Mouse (Mus musculus): ENCODE results near the gene Myh2. TPM values are rescaled to one million over a fixed set of nuclear protein-coding genes. Genes with fewer than 3 reads are reported as not detected.

Myh2 gene
- polyA plus RNA-seq, 1 experiment from 2014 or later, result 0.11 TPM

DNA sequence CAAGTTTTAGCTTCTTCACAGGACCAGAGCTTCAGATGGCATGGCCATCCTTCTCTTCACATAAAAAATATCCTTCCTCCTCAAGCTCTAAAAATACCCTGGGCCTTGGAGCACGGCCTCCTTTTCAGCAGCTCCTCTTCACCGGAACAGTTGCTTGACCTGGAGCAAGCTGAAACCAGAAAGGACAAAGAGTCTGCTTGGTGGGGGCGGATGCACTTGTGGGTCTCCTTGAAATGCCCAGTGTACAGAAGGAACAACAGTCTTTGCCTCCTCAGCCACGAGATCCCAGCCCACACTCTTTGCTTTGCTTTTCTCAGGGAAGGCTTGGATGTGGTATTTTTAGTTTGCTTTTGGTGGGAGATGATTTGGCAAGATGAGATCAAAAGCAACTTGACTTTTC lies 7.1 kb upstream of the Myh2 start:
- Histone ChIP-seq H3K4me3 (no peak overlapping the region), H3K36me3 (no peaks in the 10 kb centered on the region), H3K27ac (no peak overlapping the region), H3K4me2 (replicated peaks) (no peak overlapping the region), H3K9ac (no peak overlapping the region), H3K27me3 (no peaks in the 10 kb centered on the region), H3K9me3 (no peaks in the 10 kb centered on the region), H3K4me1 (no peaks in the 10 kb centered on the region)
- ATAC-seq (ENCODE audit: low FRiP score, low read depth), result no peak
- 88% methylated on average over 4 of the region's 4 CpGs for WGBS

DNA sequence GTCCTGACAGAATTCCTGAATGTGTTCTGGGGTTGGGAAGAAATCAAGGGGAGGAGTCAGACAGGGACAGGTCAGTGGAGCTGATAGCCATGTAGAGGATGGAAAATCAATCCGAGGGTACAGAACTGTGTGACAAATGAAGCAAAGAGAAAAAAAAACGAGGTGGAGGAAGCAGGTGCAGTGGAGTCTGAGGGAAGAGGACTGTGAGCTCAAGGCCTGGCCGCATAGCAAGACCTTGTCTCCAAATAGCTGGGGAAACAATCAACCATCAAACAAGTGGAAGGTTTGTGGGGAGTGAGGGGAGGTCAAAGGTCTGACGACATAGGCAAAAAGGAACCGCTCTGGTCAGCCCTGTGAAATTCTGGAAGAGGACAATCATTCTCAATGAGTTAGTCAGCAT lies 6.0 kb upstream of the Myh2 start:
- ATAC-seq (ENCODE audit: low FRiP score, low read depth), result no peak
- no peaks in the 10 kb centered on the region for H3K36me3 ChIP-seq
- H3K27ac ChIP-seq, result no peak overlapping the region
- WGBS, result 58% methylated on average over 5 of the region's 5 CpGs
- no peak overlapping the region for H3K9ac ChIP-seq
- H3K4me3 ChIP-seq, result no peak overlapping the region
- no peaks in the 10 kb centered on the region for H3K9me3 ChIP-seq
- no peaks in the 10 kb centered on the region for H3K4me1 ChIP-seq
- H3K27me3 ChIP-seq, result no peaks in the 10 kb centered on the region
- H3K4me2 ChIP-seq (replicated peaks), result no peak overlapping the region

DNA sequence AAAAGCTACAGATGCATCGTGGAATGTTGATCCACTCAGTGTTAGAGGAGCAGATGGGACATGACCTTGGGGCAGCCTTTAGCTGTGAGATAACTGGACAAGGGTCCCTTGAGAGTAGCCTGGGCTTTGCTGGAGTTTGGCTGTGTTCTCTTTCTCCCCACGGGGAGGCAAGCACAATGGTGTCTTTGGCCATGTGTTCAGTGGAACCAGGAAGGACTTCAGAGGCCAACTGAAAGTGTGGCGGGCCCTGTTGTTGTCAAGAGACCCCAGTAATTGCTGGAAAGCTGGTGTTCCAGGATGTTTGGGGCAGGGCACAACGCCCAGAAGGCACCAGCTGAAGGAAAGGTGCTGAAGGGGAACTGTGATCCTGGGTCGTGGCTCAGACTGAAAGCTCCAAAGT lies 1.5 kb upstream of the Myh2 start:
- Histone ChIP-seq H3K9me3 (no peaks in the 10 kb centered on the region), H3K27me3 (no peaks in the 10 kb centered on the region), H3K9ac (no peak overlapping the region), H3K4me3 (no peak overlapping the region), H3K36me3 (no peaks in the 10 kb centered on the region), H3K4me1 (no peaks in the 10 kb centered on the region), H3K4me2 (replicated peaks) (no peak overlapping the region), H3K27ac (no peak overlapping the region)
- no peak for ATAC-seq (ENCODE audit: low FRiP score, low read depth)
- 52% methylated on average over 5 of the region's 5 CpGs for WGBS

DNA sequence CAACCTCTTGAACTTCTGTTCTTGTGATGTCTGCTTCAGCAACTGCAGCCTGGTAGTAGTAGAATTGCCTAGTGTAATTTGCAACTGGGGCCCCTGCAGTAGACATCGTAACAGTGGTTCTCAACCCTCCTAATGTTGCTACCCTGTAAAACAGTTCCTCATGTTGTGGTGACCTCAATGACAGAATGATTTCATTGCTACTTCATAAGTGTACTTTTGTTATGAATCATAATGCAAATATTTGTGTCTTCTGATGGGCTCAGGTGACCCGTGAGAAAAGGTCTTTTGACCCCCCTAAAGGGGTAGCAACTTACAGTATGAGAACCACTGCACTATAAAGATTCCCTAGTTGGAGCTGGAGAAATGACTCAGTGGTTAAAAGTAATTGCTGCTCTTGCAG lies 1.6 kb downstream of the Myh2 start:
- Histone ChIP-seq H3K4me2 (replicated peaks) (no peak overlapping the region), H3K4me1 (no peaks in the 10 kb centered on the region), H3K27ac (no peak overlapping the region), H3K9me3 (no peaks in the 10 kb centered on the region), H3K9ac (no peak overlapping the region), H3K27me3 (no peaks in the 10 kb centered on the region), H3K36me3 (no peaks in the 10 kb centered on the region), H3K4me3 (no peak overlapping the region)
- WGBS, result 87% methylated on average over 2 of the region's 2 CpGs
- ATAC-seq (ENCODE audit: low FRiP score, low read depth), result no peak

DNA sequence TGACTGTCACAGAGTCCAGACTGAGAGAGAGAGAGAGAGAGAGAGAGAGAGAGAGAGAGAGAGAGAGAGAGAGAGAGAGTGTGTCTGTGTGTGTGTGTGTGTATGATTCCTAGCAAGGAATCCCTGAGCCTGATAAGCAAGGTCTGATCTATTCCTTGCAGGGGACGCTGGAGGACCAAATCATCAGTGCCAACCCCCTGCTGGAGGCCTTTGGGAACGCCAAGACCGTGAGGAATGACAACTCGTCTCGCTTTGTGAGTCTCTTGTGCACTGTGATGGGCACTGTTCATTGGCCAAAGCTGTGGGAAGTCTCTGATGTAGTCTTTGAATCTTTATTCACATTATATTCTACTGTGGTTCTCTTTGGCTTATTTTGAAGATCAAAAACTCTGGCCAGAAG lies 5.5 kb downstream of the Myh2 start:
- no peaks in the 10 kb centered on the region for H3K4me1 ChIP-seq
- H3K9ac ChIP-seq, result no peak overlapping the region
- no peaks in the 10 kb centered on the region for H3K9me3 ChIP-seq
- no peak overlapping the region for H3K27ac ChIP-seq
- no peaks in the 10 kb centered on the region for H3K27me3 ChIP-seq
- H3K36me3 ChIP-seq, result no peaks in the 10 kb centered on the region
- no peak overlapping the region for H3K4me3 ChIP-seq
- WGBS, result 66% methylated on average over 5 of the region's 5 CpGs
- H3K4me2 ChIP-seq (replicated peaks), result no peak overlapping the region
- ATAC-seq (ENCODE audit: low FRiP score, low read depth), result no peak

DNA sequence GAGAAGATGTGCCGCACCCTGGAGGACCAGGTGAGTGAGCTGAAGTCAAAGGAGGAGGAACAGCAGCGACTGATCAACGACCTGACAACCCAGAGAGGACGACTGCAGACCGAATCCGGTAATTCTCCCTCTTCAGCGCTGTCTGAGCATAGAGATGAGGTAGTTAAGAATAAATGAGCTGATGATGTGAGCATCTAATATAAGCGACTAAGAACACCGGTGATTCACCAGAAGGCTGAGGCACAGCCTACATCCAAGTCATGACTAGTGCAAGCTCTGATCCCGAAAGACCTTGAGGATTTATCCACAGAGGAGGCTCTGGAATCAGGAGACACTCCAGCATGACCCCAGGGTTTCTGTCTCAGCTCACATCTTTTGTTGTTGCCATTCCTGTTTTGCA lies 19.5 kb downstream of the Myh2 start:
- H3K9ac ChIP-seq, result no peak overlapping the region
- no peak overlapping the region for H3K4me3 ChIP-seq
- no peak overlapping the region for H3K4me2 ChIP-seq (replicated peaks)
- no peak for ATAC-seq (ENCODE audit: low FRiP score, low read depth)
- no peak overlapping the region for H3K27ac ChIP-seq
- H3K9me3 ChIP-seq, result no peaks in the 10 kb centered on the region
- WGBS, result 78% methylated on average over 10 of the region's 10 CpGs
- no peaks in the 10 kb centered on the region for H3K36me3 ChIP-seq
- no peaks in the 10 kb centered on the region for H3K4me1 ChIP-seq
- H3K27me3 ChIP-seq, result no peaks in the 10 kb centered on the region

DNA sequence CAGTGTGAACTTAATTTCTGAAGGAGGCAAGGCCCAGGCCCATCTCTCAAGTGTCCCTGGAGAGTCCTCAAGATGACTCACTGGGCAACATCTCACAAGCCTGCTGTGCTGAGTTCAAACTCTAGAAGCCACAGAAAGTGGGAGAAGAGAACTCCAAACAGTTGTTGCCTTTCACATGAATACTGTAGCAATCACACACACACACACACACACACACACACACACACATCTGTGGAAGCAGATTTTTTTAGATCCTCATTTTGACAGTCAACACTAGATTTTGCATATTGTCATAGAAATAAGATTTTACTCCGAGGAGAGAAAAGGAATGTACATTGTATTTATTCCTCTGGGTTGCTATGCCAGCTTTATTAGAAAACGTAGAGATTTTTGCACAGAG lies 20.0 kb downstream of the Myh2 start:
- Histone ChIP-seq H3K4me2 (replicated peaks) (no peak overlapping the region), H3K9ac (no peak overlapping the region), H3K4me3 (no peak overlapping the region), H3K4me1 (no peaks in the 10 kb centered on the region), H3K27me3 (no peaks in the 10 kb centered on the region), H3K36me3 (no peaks in the 10 kb centered on the region), H3K27ac (no peak overlapping the region), H3K9me3 (no peaks in the 10 kb centered on the region)
- no peak for ATAC-seq (ENCODE audit: low FRiP score, low read depth)
- WGBS, result 92% methylated on average over 2 of the region's 2 CpGs

DNA sequence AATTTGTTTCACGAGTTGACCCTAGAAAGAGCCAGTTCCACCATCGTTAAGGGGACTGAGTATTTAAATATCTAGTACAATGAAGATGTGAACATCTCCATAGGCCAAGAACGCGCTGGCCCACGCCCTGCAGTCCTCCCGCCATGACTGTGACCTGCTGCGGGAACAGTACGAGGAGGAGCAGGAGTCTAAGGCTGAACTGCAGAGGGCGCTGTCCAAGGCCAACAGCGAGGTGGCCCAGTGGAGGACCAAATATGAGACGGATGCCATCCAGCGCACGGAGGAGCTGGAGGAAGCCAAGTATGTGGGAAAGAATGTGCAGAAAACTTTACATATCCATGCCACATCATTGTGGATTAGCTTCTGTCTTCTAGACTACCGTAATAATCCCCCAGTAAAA lies 20.7 kb downstream of the Myh2 start:
- 83% methylated on average over 14 of the region's 14 CpGs for WGBS

DNA sequence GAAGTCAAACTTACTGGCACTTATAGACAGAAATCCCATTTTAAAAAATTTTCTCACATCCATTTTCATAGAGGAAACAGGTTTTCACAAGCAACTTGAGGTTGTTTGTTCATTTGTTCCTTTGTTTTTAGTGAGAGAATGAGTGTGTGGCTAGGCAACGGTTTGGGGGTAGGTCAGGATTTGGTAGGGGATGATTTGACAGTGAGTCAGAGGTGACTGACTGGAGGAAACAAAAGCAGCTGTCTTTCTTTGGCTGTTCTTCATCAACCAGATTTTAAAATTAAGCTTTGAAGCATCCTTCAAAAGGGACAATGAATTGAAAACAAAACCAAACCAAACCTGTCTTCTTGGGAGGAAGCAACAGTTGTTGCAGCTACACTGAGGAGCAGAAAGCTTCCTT lies 28.5 kb downstream of the Myh2 start:
- H3K4me3 ChIP-seq, result no peak overlapping the region
- 65% methylated on average over 1 of the region's 1 CpGs for WGBS
- H3K4me1 ChIP-seq, result no peaks in the 10 kb centered on the region
- H3K27me3 ChIP-seq, result no peaks in the 10 kb centered on the region
- H3K27ac ChIP-seq, result no peak overlapping the region
- H3K9me3 ChIP-seq, result no peaks in the 10 kb centered on the region
- H3K4me2 ChIP-seq (replicated peaks), result no peak overlapping the region
- ATAC-seq (ENCODE audit: low FRiP score, low read depth), result no peak
- no peaks in the 10 kb centered on the region for H3K36me3 ChIP-seq
- no peak overlapping the region for H3K9ac ChIP-seq

More for the DNA sequence above, 20.7 kb downstream of the Myh2 start:
- Histone ChIP-seq H3K9ac (no peak overlapping the region), H3K4me2 (replicated peaks) (no peak overlapping the region), H3K4me3 (no peak overlapping the region), H3K27ac (no peak overlapping the region), H3K9me3 (no peaks in the 10 kb centered on the region), H3K4me1 (no peaks in the 10 kb centered on the region), H3K27me3 (no peaks in the 10 kb centered on the region), H3K36me3 (no peaks in the 10 kb centered on the region)
- no peak for ATAC-seq (ENCODE audit: low FRiP score, low read depth)

DNA sequence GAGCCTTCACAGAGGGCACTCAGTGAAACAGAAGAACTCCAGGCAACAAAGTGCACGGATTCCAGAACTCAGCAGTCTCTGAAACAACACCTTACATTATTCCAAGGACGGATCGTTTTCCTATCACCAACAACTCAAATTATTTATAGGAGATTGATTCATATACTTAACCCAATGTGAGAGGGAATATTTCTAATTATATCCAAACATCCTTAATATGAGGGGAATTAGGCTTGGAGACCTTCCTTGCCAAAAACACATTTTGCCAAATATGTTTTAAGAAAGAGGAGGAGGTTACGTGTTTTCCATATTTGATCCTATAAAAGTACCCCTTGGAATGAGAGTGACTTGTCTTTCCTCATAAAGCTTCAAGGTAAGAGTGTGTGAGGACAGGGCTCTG lies 28.9 kb downstream of the Myh2 start, which contains the start of gene Myh1:
Myh1 (plus strand) TSS at position 301 of the 400 bp plus-strand sequence.
- Histone ChIP-seq H3K4me3 (no peak within 1 kb of the TSS), H3K27ac (no peak within 1 kb of the TSS), H3K9ac (no peak within 1 kb of the TSS), H3K9me3 (no peaks in the 10 kb centered on the region), H3K36me3 (no peaks in the 10 kb centered on the region), H3K4me1 (no peaks in the 10 kb centered on the region), H3K27me3 (no peaks in the 10 kb centered on the region), H3K4me2 (replicated peaks) (no peak within 1 kb of the TSS)
- ATAC-seq (ENCODE audit: low FRiP score, low read depth), result no peak
- 78% methylated on average over 4 of the region's 4 CpGs for WGBS

DNA sequence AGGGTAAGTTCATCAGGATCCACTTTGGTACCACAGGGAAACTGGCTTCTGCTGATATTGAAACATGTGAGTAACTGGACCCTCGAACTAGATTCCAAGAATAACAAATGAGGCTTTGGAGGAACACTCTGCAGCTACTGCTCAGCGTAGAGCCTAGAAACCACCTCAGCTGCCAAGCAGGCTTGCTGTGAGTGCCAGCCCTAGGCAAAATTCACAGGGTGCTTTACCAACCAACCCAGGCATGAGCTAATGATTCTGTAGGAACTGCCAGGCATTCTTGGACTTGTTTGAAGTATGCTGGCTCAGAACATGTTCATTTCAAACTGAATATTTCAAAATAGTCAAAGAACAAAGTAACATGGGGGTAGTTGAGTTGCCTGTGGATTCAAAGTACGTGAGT lies 33.9 kb downstream of the Myh2 start:
- Histone ChIP-seq H3K4me1 (no peaks in the 10 kb centered on the region), H3K9ac (no peak overlapping the region), H3K9me3 (no peaks in the 10 kb centered on the region), H3K36me3 (no peaks in the 10 kb centered on the region), H3K27me3 (no peaks in the 10 kb centered on the region), H3K27ac (no peak overlapping the region), H3K4me3 (no peak overlapping the region), H3K4me2 (replicated peaks) (no peak overlapping the region)
- ATAC-seq (ENCODE audit: low FRiP score, low read depth), result no peak
- 78% methylated on average over 3 of the region's 3 CpGs for WGBS

DNA sequence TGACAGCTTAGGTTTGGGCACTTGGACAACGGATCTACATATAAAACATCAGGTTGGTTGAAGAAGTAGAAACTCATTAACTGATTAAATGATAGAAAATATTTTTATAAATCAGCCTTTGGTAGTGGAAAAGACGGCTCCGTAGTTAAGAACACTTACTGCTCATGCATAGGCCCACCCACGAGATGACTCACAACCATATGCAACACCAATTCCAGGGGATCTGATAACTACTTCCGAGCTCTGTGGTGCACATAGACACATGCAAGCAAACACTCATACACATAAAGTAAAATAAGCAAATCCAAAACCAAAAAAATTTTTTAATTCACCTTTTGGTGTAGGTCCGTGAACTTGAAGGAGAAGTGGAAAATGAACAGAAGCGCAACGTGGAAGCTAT lies 51.0 kb downstream of the Myh2 start:
- ATAC-seq (ENCODE audit: low FRiP score, low read depth), result no peak
- no peaks in the 10 kb centered on the region for H3K4me1 ChIP-seq
- 89% methylated on average over 8 of the region's 8 CpGs for whole genome bisulfite sequencing
- H3K9ac ChIP-seq, result no peak overlapping the region
- H3K9me3 ChIP-seq, result no peaks in the 10 kb centered on the region
- no peaks in the 10 kb centered on the region for H3K27me3 ChIP-seq
- H3K4me3 ChIP-seq, result no peak overlapping the region
- H3K27ac ChIP-seq, result no peak overlapping the region
- no peaks in the 10 kb centered on the region for H3K36me3 ChIP-seq
- no peak overlapping the region for H3K4me2 ChIP-seq (replicated peaks)

DNA sequence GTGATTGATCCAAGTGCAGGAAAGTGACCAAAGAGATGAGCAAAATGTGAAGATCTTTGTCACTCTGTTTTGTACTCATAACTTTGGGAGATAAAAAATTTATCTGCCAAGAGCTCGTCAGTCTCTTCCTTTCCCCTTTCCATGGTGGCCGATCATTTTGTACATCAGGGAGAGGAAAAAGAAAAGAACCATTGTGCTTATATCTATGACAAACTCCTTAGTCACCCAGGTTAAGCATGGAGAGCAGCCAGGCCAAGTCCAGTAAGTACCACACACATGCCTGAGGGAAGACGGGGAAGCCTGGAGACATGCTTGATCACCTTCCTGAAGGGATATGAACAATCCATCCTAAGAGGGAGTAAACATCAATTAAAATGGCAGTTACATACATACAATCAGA lies 53.6 kb downstream of the Myh2 start:
- Histone ChIP-seq H3K4me2 (replicated peaks) (no peak overlapping the region), H3K9me3 (no peaks in the 10 kb centered on the region), H3K4me1 (no peaks in the 10 kb centered on the region), H3K27ac (no peak overlapping the region), H3K4me3 (no peak overlapping the region), H3K9ac (no peak overlapping the region), H3K36me3 (no peaks in the 10 kb centered on the region), H3K27me3 (no peaks in the 10 kb centered on the region)
- ATAC-seq (ENCODE audit: low FRiP score, low read depth), result no peak
- 86% methylated on average over 3 of the region's 3 CpGs for WGBS
